Mouse (Mus musculus) neural tube, embryonic 13.5 days (tissue): ENCODE data around the gene Tbp. TPM values are rescaled to one million over a fixed set of nuclear protein-coding genes. Genes with fewer than 3 reads are reported as not detected.

ENCODE experiments used
- ATAC-seq: fragments of 200-750 bp; cut with Nextera tagmentation; 2 replicates; pipeline ENCODE4 v1.8.0; 2017; ENCODE audit warnings: low read depth, mild to moderate bottlenecking, moderate TSS enrichment, moderate library complexity
- H3K27ac ChIP-seq: fragments of 300-500 bp; sonication (generic); replicated peaks from 2 replicates; pipeline ENCODE4 v1.5.1; 2015; ENCODE audit warnings: moderate library complexity, mild to moderate bottlenecking, inconsistent platforms
- H3K27me3 ChIP-seq: fragments of 300-500 bp; sonication (generic); 2 replicates; pipeline ENCODE4 v1.6.1; 2015; ENCODE audit warnings: mild to moderate bottlenecking, inconsistent platforms
- H3K36me3 ChIP-seq: fragments of 300-500 bp; sonication (generic); 2 replicates; pipeline ENCODE4 v1.6.1; 2015; ENCODE audit warnings: mild to moderate bottlenecking, inconsistent platforms
- H3K4me1 ChIP-seq: fragments of 300-500 bp; sonication (generic); replicated peaks from 2 replicates; pipeline ENCODE4 v1.6.1; 2015; ENCODE audit warnings: inconsistent platforms
- H3K4me2 ChIP-seq: fragments of 300-500 bp; sonication (generic); 2 replicates; pipeline ENCODE4 v1.6.1; 2015; ENCODE audit warnings: inconsistent platforms, mild to moderate bottlenecking, moderate library complexity
- H3K4me3 ChIP-seq: fragments of 300-500 bp; sonication (generic); 2 replicates; pipeline ENCODE4 v1.5.1; 2015; ENCODE audit warnings: mild to moderate bottlenecking, inconsistent platforms
- H3K9ac ChIP-seq: fragments of 300-500 bp; sonication (generic); 2 replicates; pipeline ENCODE4 v1.6.1; 2015; ENCODE audit warnings: moderate library complexity, mild to moderate bottlenecking, inconsistent platforms
- H3K9me3 ChIP-seq: fragments of 300-500 bp; sonication (generic); 2 replicates; pipeline ENCODE4 v1.6.1; 2016; ENCODE audit warnings: inconsistent platforms
- WGBS: fragments of 180-500 bp; shearing (Covaris S2); methylation state at CpG from one replicate; pipeline ENCODE4 v1.1.7; 2015; 5-methylcytosine and 5-hydroxymethylcytosine counted together
- polyA plus RNA-seq: library from polyadenylated mRNA; unstranded; fragments of >200 nt; fragmentation: Nextera tagmentation; extraction: Ambion mirVana; gene quantifications from 2 replicates; pipeline ENCODE4 v1.2.1, GENCODE M21; 2015

The Tbp gene
- polyA plus RNA-seq, 1 experiment from 2014 or later: 63.3 TPM

DNA sequence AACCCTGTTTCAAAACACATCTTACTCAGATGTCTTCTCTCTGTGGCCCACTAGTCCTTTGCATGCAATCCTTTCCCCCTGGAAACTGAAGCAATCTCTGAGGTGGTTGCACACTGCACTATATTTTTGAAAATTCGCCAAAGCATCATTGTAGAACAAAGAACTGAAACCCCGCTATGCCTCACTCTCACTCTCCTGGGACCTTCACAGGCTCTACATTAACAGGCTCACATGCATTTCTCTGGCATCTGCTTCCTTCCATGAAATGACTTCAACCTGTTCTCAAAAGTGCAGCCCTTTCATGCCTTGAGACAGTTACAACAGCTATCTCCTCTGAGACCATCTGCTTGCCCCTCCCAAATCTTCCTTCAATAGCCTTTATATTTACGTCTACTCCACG lies 46.8 kb downstream of the Tbp start:
- ATAC-seq: no peak
- Histone ChIP-seq H3K4me3 (no peak overlapping the region), H3K4me1 (no peaks in the 10 kb centered on the region), H3K27ac (no peak overlapping the region), H3K4me2 (no peak overlapping the region), H3K9ac (no peak overlapping the region), H3K36me3 (peaks cover 4% of the 10 kb centered on the region), H3K27me3 (no peaks in the 10 kb centered on the region), H3K9me3 (peaks cover 9% of the 10 kb centered on the region; the same call in 1 of the 2 replicates)
- WGBS: 65% methylated on average over 4 of the region's 4 CpGs

DNA sequence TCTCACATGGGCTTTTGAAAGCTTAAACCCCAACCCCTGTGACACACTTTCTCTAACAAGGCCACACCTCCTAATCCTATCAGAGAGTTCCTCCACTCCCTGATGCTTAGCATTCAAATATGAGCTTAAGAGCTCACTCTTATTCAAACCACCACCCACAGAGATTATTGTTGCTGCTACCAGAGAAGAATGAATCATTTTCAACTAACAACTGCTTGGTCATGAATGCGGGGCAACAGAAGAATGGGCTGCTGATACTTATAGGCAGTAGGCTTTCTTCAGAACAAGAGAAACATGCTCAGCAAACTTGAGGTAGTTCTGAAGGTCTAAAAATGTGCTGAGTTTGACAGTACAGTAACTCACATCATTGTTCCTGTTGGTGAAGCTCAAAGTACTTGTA lies 50.0 kb downstream of the Tbp start:
- no peak for ATAC-seq
- Histone ChIP-seq H3K36me3 (peaks cover 4% of the 10 kb centered on the region), H3K4me2 (no peak overlapping the region), H3K4me1 (no peaks in the 10 kb centered on the region), H3K4me3 (no peak overlapping the region), H3K27ac (no peak overlapping the region), H3K9me3 (no peaks in the 10 kb centered on the region), H3K27me3 (no peaks in the 10 kb centered on the region), H3K9ac (no peak overlapping the region)
- WGBS: 57% methylated on average over 1 of the region's 1 CpGs

DNA sequence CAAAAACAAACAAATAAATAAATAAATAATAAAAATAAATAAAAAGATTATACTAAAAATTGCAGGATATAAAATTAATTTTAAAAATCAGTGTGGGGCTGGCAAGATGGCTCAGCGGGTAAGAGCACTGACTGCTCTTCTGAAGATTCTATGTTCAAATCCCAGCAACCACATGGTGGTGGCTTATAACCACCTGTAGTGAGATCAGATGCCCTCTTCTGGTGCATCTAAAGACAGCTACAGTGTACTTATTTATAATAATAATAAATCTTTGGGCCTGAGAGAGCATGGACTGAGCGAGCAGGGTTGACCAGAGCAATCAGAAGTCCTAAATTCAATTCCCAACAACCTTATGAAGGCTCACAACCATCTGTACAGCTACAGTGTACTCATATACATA lies 60.3 kb downstream of the Tbp start:
- WGBS: 76% methylated on average over 2 of the region's 2 CpGs
- Histone ChIP-seq H3K36me3 (no peaks in the 10 kb centered on the region), H3K4me1 (peaks cover 8% of the 10 kb centered on the region), H3K9ac (no peak overlapping the region), H3K27ac (no peak overlapping the region), H3K4me3 (no peak overlapping the region), H3K9me3 (no peaks in the 10 kb centered on the region), H3K4me2 (no peak overlapping the region), H3K27me3 (peaks cover 3% of the 10 kb centered on the region; the same call in 1 of the 2 replicates)
- ATAC-seq: no peak

DNA sequence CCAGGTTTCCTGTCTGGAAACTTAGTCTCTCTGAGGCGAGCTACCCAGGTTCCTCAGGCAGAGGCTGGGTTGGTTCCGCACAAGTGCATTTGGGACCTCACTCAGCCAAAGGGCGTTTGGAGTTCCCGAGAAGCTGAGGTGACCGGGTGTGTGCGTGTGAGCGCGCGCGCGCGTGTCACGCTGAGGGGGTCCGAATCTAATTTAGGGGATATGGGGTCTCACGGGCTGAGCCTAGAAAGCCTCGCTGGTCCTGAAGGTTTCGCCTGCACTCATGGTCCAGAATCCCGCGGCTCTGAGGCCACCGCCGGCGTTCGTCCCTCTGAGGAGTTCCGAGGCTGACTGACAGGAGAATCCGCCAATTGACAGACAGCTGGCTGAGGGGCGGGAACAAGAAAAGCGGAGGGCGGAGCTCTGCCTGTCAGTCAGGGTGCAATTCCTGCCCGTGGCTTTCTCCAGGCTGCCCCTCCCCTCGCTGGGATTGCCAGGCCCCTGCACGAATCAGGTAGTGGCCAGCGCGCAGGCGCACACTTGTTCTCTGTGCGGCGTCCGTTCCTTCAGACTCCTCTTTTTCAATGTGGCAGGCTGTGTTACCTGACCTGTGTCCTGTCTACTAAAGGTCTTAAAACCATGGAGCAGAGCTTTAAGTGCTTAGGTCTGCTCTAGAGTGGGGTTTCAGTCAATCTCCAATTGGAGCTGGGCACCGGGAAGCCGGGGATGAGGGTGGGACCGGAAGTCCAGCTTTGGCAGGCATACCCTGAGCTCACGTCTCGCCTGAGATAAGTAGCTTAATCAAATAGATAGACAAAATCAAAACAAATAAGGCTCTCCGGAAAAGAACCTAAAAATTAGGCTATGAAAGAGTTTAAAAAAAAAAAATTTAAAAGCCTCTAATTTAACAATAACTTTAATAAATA lies 64.6 kb downstream of the Tbp start, which contains the start of gene Prdm9:
Prdm9 (minus strand) TSS at position 341 of the 914 bp plus-strand sequence.
- ATAC-seq: peak; percentile 99
- Histone ChIP-seq H3K4me2 (peak within 1 kb of the TSS; percentile 85), H3K36me3 (no peaks in the 10 kb centered on the region), H3K9ac (peak within 1 kb of the TSS; percentile 81), H3K27me3 (peaks cover 3% of the 10 kb centered on the region; the same call in 1 of the 2 replicates), H3K9me3 (no peaks in the 10 kb centered on the region), H3K4me1 (peaks cover 8% of the 10 kb centered on the region), H3K27ac (peak within 1 kb of the TSS; percentile 92), H3K4me3 (peak within 1 kb of the TSS; percentile 64)
- WGBS: under 1% methylated on average over 43 of the region's 43 CpGs

DNA sequence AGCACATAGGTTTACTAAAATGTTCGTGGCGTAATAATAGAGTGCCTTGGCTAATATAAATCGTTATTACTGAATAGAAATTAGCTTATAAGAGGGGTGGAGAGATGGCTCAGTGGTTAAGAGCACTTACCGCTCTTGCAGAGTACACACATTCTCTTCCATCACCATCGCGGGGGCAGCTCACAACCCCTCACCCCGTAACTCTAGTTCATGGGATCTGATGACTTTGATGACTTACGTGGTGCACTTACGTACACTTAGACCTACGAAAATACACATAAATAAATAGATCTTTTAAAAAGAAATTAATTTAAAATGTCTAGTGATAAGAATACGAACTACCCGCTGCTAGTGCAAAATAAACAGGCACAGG lies 65.2 kb downstream of the Tbp start:
- H3K4me2 ChIP-seq: peak overlapping the region; percentile 66
- H3K4me1 ChIP-seq: peaks cover 8% of the 10 kb centered on the region
- H3K9me3 ChIP-seq: no peaks in the 10 kb centered on the region
- peaks cover 3% of the 10 kb centered on the region; the same call in 1 of the 2 replicates for H3K27me3 ChIP-seq
- ATAC-seq: peak; percentile 23; the same call in 1 of the 2 replicates
- WGBS: 39% methylated on average over 12 of the region's 12 CpGs
- H3K36me3 ChIP-seq: no peaks in the 10 kb centered on the region
- H3K27ac ChIP-seq: 0 out of 2 replicates have a peak overlapping the region, but pooled peaks have one; percentile 92
- H3K9ac ChIP-seq: peak overlapping the region; percentile 73; the same call in 1 of the 2 replicates
- peak overlapping the region; percentile 64 for H3K4me3 ChIP-seq

DNA sequence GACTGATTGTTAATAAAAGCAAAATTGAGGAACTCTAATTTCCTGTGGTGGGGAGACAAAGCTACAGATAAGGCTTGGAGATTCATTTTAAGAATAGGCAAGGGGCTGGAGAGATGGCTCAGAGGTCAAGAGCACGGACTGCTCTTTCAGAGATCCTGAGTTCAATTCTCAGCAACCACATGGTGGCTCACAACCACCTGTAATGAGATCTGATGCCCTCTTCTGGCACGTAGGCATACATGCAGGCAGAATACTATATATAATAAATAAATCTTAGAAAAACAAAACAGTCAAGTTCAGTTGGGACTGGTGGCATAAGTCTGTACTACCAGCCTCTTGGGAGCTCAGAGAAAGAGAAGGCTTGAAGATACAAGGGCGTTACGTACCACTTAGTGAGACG lies 67.2 kb downstream of the Tbp start:
- no peak for ATAC-seq
- Histone ChIP-seq H3K9ac (no peak overlapping the region), H3K4me2 (no peak overlapping the region), H3K9me3 (no peaks in the 10 kb centered on the region), H3K36me3 (no peaks in the 10 kb centered on the region), H3K4me1 (peaks cover 8% of the 10 kb centered on the region), H3K4me3 (no peak overlapping the region), H3K27ac (no peak overlapping the region), H3K27me3 (peaks cover 3% of the 10 kb centered on the region; the same call in 1 of the 2 replicates)
- WGBS: 78% methylated on average over 5 of the region's 5 CpGs

DNA sequence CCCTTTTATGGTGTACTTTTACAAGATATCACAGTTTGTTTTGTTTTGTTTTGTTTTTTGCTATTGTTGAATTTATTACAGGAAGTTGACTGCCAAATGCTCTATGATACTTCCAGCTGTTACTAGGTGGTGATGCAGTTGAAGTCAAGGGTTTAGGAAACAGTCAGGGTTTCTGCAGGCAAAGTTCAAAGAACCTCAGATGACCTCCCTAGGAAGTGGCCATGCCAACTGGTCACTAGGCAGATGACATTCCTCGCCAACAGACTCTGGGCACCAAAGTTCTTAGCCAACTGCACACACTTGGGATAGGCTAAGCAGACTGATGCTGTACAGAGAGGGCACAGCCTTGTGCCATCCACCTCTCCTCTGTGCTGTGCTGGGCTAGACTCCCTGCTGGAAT lies 75.4 kb downstream of the Tbp start:
- Histone ChIP-seq H3K36me3 (no peaks in the 10 kb centered on the region), H3K27me3 (peaks cover 20% of the 10 kb centered on the region), H3K9ac (no peak overlapping the region), H3K4me2 (no peak overlapping the region), H3K4me3 (no peak overlapping the region), H3K27ac (no peak overlapping the region), H3K9me3 (no peaks in the 10 kb centered on the region), H3K4me1 (no peaks in the 10 kb centered on the region; the same call in 1 of the 2 replicates)
- ATAC-seq: no peak
- 96% methylated on average over 1 of the region's 1 CpGs for WGBS

DNA sequence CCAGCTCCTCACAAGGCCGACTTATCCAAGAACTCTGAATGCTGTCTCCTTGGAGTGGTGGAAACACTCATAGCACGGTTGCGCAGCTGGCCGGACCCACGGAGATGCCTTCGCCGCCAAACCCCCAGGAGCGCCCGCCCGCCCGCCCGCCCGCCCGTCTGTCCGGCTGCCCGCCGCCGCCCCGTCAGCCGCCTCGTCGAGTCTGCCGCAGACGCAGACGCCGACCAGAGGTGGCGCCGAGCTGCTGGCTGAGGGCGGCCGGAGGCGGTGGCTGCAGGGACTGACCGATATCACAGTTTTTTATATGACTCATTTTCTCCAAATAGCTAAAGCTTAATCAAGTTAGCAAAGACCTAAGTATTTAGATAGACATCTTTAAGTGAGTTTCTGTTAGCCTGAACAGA lies 77.6 kb downstream of the Tbp start:
- H3K27ac ChIP-seq: no peak overlapping the region
- 1% methylated on average over 32 of the region's 32 CpGs for WGBS
- peak overlapping the region; percentile 26 for H3K9ac ChIP-seq
- peak overlapping the region; percentile 50 for H3K4me2 ChIP-seq
- H3K36me3 ChIP-seq: no peaks in the 10 kb centered on the region
- H3K27me3 ChIP-seq: peaks cover 20% of the 10 kb centered on the region
- peak overlapping the region; percentile 28 for H3K4me3 ChIP-seq
- H3K9me3 ChIP-seq: no peaks in the 10 kb centered on the region
- no peak for ATAC-seq
- no peaks in the 10 kb centered on the region; the same call in 1 of the 2 replicates for H3K4me1 ChIP-seq

Other genes with a start within 250 kb of the Tbp start
- 24.2 and 28.7 TPM in 2 replicates for gene Dll1, start 123.0 kb upstream of the Tbp start, polyA plus RNA-seq
- 42.4 and 45.0 TPM in 2 replicates for gene Fam120b, start 103.7 kb upstream of the Tbp start, polyA plus RNA-seq
- gene Psmb1, start 137 bp upstream of the Tbp start, polyA plus RNA-seq: 274 and 289 TPM in 2 replicates
- gene Pdcd2, start 27.4 kb downstream of the Tbp start, polyA plus RNA-seq: 71.6 and 77.9 TPM in 2 replicates
- 2.6 and 2.8 TPM in 2 replicates for gene Prdm9, start 64.5 kb downstream of the Tbp start, polyA plus RNA-seq
- gene Chd1, start 205.1 kb downstream of the Tbp start, polyA plus RNA-seq: 20.0 and 27.6 TPM in 2 replicates